Mouse (Mus musculus) ES-Bruce4 (cell line): Measurements from ENCODE around the gene Nin. TPM values are rescaled to one million over a fixed set of nuclear protein-coding genes. Genes with fewer than 3 reads are reported as not detected.

Experiments
- H3K27ac ChIP-seq: 2 replicates; pipeline ENCODE4 v1.5.1; 2012; ENCODE audit warnings: low read length, inconsistent platforms; ENCODE audit not compliant: insufficient read depth
- H3K27me3 ChIP-seq: 2 replicates; pipeline ENCODE4 v1.6.1; 2012; ENCODE audit warnings: mild to moderate bottlenecking, low read length, inconsistent platforms; ENCODE audit not compliant: control insufficient read depth, poor library complexity, insufficient read depth, severe bottlenecking
- H3K36me3 ChIP-seq: 2 replicates; pipeline ENCODE4 v1.6.1; 2012; ENCODE audit warnings: inconsistent platforms, mild to moderate bottlenecking, low read length, moderate library complexity; ENCODE audit not compliant: control insufficient read depth, poor library complexity, insufficient read depth, severe bottlenecking
- H3K4me1 ChIP-seq: one replicate; pipeline ENCODE4 v1.8.1; 2011; ENCODE audit warnings: low read length; ENCODE audit not compliant: control insufficient read depth, insufficient read depth
- H3K4me3 ChIP-seq: 2 replicates; pipeline ENCODE4 v1.5.1; 2011; ENCODE audit warnings: low read depth, mild to moderate bottlenecking, low read length
- H3K9ac ChIP-seq: 2 replicates; pipeline ENCODE4 v1.6.1; 2012; ENCODE audit warnings: low read depth, mild to moderate bottlenecking, inconsistent platforms; ENCODE audit not compliant: poor library complexity, severe bottlenecking
- H3K9me3 ChIP-seq: replicated peaks from 2 replicates; pipeline ENCODE4 v1.6.1; 2012; ENCODE audit warnings: mild to moderate bottlenecking, low read length, inconsistent platforms; ENCODE audit not compliant: control insufficient read depth, poor library complexity, insufficient read depth, severe bottlenecking
- CTCF ChIP-seq: IDR thresholded peaks from one replicate; pipeline ENCODE4 v1.8.1; 2011; ENCODE audit warnings: low read depth, low read length
- EP300 ChIP-seq: IDR thresholded peaks from 2 replicates; pipeline ENCODE4 v1.6.1; 2011; ENCODE audit warnings: low read depth, low read length; ENCODE audit not compliant: insufficient read depth
- POLR2A ChIP-seq: IDR thresholded peaks from one replicate; pipeline ENCODE4 v1.8.1; 2011; ENCODE audit warnings: low read length; ENCODE audit not compliant: insufficient read depth
- polyA plus RNA-seq: library from polyadenylated mRNA; stranded (reverse); fragments of >200 nt; gene quantifications from 2 replicates; pipeline ENCODE4 v1.2.4, GENCODE M21; 2011; ENCODE audit warnings: low read depth; ENCODE audit not compliant: missing spikeins, insufficient read depth, insufficient read length

The Nin gene
- polyA plus RNA-seq, 1 experiment, result 7.3 TPM

DNA sequence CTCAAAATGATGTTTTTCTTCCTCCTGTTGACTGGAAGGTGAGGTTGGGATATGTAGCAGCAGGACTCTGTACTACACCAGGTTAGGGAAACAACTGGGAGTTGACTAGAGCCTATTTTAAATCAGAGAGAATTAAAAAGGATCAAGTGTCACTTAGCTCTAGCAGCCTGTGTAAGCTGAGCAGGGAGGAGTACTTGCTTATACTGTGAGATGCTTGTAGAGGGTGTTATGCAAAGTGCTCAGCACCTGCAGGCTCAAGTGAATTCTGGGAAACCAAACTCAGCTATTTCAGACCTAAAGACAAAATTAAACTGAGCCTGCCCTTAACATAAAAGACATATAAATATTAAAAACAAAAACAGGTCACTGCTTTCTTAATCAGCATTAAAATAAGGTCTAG, 139.9 kb downstream of the Nin start:
- Histone ChIP-seq H3K27ac (no peak overlapping the region), H3K27me3 (no peaks in the 10 kb centered on the region), H3K9ac (no peak overlapping the region), H3K9me3 (no peaks in the 10 kb centered on the region), H3K36me3 (peaks cover 14% of the 10 kb centered on the region), H3K4me3 (no peak overlapping the region), H3K4me1 (peaks cover 2% of the 10 kb centered on the region)
- TF ChIP-seq EP300, result no peak
- no peak for TF ChIP-seq CTCF
- no peak for TF ChIP-seq POLR2A

DNA sequence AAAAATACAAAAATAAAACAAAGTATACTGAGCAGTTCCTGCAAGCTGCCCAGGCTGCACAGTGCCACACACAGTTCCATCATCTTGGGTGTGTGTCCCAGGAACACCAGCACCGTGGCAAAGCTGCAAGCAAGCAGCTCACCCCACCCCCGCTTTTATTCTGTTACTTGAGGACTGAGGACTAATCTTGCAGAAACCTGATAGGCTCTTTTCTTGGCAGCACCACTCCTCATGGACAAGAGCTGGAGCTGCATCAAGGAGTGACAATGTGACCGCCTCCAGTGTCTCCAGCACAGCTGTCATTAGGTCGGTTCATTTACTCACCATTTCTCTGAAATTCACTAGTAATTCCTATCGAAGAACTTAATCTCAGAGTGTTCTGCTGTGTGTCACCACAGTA, 145.4 kb downstream of the Nin start:
- Histone ChIP-seq H3K27ac (no peak overlapping the region), H3K9me3 (no peaks in the 10 kb centered on the region), H3K36me3 (peaks cover 24% of the 10 kb centered on the region), H3K4me1 (peaks cover 2% of the 10 kb centered on the region), H3K9ac (no peak overlapping the region), H3K27me3 (no peaks in the 10 kb centered on the region), H3K4me3 (no peak overlapping the region)
- TF ChIP-seq POLR2A (no peak), EP300 (no peak), CTCF (no peak)

DNA sequence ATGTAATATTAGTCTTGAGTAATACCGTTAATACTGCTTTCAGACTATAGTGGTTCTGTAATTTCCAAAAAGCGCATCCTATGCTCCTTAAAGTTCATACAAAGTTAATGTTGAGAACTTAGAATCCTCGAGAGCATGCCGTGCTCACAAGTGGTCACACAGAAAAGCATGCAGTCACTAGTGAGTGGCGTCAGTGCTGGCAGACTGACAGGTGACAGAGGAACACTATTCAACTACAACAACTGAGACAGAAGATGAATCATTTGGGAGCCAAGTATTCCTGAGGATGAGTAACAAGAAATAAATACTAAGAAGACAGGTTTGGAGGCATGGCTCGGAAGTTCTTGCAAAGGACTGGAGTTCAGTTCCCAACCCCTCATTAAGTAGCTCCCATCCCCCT, 146.4 kb downstream of the Nin start:
- no peaks in the 10 kb centered on the region for H3K9me3 ChIP-seq
- peaks cover 22% of the 10 kb centered on the region for H3K36me3 ChIP-seq
- no peaks in the 10 kb centered on the region for H3K27me3 ChIP-seq
- H3K27ac ChIP-seq, result no peak overlapping the region
- TF ChIP-seq POLR2A, result no peak
- no peak for TF ChIP-seq EP300
- TF ChIP-seq CTCF, result no peak
- H3K9ac ChIP-seq, result no peak overlapping the region
- no peak overlapping the region for H3K4me3 ChIP-seq
- H3K4me1 ChIP-seq, result no peaks in the 10 kb centered on the region

DNA sequence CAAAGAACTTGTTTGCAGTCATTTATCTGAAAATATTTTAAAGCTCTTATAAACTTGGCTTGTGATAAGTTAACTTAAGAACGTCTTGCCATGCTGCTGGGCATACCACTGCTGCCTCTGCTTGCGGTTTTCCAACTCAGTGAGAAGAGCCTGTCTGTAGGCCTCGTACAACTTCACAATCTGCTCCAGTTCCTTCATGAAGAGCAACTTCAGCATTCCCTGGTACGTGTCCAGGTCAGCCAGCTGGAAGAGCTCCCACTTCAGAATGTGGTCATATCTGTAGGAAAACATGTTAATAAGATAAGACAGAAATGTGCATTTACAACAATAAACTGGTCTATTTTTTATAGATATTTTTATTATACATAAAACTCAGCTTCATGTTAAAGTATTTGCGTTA, 147.4 kb downstream of the Nin start:
- Histone ChIP-seq H3K36me3 (peaks cover 19% of the 10 kb centered on the region), H3K4me3 (no peak overlapping the region), H3K9ac (no peak overlapping the region), H3K9me3 (no peaks in the 10 kb centered on the region), H3K4me1 (no peaks in the 10 kb centered on the region), H3K27me3 (no peaks in the 10 kb centered on the region), H3K27ac (no peak overlapping the region)
- TF ChIP-seq POLR2A (no peak), EP300 (no peak), CTCF (no peak)

DNA sequence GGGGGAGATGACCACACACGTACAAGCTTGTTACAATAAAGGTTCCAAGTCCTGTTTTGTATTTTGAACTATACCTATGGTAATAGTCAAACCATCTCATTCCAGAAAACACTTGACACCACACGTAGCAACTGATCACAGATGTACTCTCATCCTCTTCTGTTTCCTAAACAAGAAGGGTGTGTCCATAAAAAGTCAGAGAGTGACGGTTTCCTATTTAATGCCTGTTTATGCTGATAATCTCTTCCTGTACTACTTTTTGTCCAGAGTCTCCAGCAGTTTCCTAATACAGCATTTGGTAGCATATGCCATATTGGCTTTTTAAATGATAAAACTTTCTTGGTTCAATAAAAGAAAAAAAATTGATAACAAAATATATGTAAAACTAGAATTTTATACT, 147.9 kb downstream of the Nin start:
- no peaks in the 10 kb centered on the region for H3K27me3 ChIP-seq
- no peak overlapping the region for H3K27ac ChIP-seq
- TF ChIP-seq EP300 (no peak), CTCF (no peak), POLR2A (no peak)
- no peak overlapping the region for H3K4me3 ChIP-seq
- no peaks in the 10 kb centered on the region for H3K9me3 ChIP-seq
- no peaks in the 10 kb centered on the region for H3K4me1 ChIP-seq
- H3K9ac ChIP-seq, result no peak overlapping the region
- H3K36me3 ChIP-seq, result peaks cover 17% of the 10 kb centered on the region

DNA sequence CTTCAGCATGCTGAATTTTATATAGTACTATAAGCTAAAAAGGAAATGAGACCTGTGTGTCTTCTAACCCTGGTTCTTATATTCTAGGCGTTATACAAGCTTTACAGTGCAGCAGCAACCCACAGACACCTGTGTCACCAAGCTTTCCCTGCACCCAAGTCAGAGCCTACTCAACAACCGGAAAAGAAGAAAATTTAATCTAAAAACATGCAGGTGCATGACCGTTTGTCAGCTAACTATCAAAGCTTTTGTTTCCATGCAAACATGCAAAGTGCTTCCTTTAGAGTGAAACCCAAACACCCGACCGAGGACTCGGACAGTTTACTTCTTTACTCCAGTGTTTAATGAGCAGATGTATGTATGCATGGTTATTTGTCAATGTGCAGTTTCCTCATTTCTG, 150.4 kb downstream of the Nin start:
- Histone ChIP-seq H3K27me3 (no peaks in the 10 kb centered on the region), H3K4me1 (no peaks in the 10 kb centered on the region), H3K4me3 (no peak overlapping the region), H3K27ac (no peak overlapping the region), H3K36me3 (peaks cover 11% of the 10 kb centered on the region), H3K9ac (no peak overlapping the region), H3K9me3 (no peaks in the 10 kb centered on the region)
- TF ChIP-seq POLR2A, result no peak
- no peak for TF ChIP-seq EP300
- TF ChIP-seq CTCF, result no peak
